Mouse (Mus musculus): ENCODE data around the gene S100a11. TPM values are rescaled to one million over a fixed set of nuclear protein-coding genes. Genes with fewer than 3 reads are reported as not detected.

Gene S100a11
- polyA plus RNA-seq, 1 experiment from 2014 or later: 245 TPM

DNA sequence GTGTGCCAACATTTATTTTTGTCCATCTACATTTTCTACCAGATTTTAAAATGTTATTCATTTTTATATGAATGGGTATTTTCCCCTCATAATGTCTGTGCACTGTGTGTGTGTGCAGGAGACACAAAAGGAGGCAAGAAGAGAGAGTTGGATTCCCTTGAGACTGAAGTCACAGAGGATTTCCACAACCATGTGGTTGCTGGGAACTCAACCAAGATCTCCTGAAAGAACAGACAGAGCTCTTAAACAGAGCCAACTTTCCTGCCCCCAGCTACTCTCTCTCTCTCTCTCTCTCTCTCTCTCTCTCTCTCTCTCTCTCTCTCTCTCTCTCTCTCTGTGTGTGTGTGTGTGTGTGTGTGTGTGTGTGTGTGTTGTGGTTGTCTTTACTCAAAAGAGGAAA is 21.2 kb upstream of the S100a11 start:
- no peak for ATAC-seq (replicated peaks; ENCODE audit: low FRiP score)

DNA sequence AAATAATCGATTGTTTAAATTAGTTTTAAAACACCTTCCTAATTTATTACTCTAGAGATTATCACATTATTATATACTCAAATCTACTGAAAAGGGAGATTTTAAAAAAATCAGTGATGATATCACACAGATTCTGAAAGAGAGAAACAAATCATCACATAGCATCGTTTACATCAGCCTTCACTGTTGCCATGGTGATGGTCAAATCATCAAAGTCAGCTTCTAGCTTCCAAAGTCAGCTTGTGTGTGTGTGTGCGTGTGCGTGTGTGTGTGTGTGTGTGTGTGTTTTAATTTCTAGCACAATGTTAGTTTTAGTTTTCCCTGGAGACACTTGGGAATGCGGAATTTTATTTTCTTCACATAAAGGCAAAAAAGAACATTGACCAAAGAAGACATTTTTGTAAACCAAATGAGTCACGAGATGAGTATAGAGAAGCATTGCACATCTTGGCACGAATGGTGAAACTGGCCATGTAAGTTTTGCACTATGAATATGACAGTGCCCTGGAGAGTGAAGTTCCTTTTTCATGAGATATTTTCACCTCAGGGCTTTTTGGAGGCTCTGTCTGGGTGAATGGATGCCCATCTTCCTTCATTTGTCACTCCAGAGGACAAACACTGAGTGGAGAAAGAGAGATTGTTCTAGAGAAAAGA is 15.6 kb upstream of the S100a11 start:
- Histone ChIP-seq H3K9me3 (ENCODE audit: control insufficient read depth, low read length) (no peaks in the 10 kb centered on the region), H3K36me3 (ENCODE audit: control insufficient read depth, insufficient read depth, low read length) (no peaks in the 10 kb centered on the region), H3K9ac (ENCODE audit: low read depth, low read length) (no peak overlapping the region), H3K27ac (ENCODE audit: low read depth, low read length) (no peak overlapping the region), H3K4me2 (no peak overlapping the region), H3K4me1 (replicated peaks; ENCODE audit: control insufficient read depth, insufficient read depth, low read length) (no peaks in the 10 kb centered on the region), H3K27me3 (replicated peaks; ENCODE audit: control insufficient read depth, insufficient read depth, low read length) (no peaks in the 10 kb centered on the region), H3K4me3 (ENCODE audit: low read depth, low read length) (no peak overlapping the region)
- DNase-seq (ENCODE audit: low spot score): no peak
- ATAC-seq (replicated peaks; ENCODE audit: low FRiP score): no peak
- WGBS: 87% methylated on average over 7 of the region's 7 CpGs

More for the DNA sequence above, 21.2 kb upstream of the S100a11 start:
- H3K27ac ChIP-seq (ENCODE audit: low read depth, low read length): no peak overlapping the region
- no peaks in the 10 kb centered on the region for H3K9me3 ChIP-seq (ENCODE audit: control insufficient read depth, low read length)
- H3K4me3 ChIP-seq (ENCODE audit: low read depth, low read length): no peak overlapping the region
- H3K4me2 ChIP-seq: no peak overlapping the region
- H3K36me3 ChIP-seq (ENCODE audit: control insufficient read depth, insufficient read depth, low read length): no peaks in the 10 kb centered on the region
- H3K27me3 ChIP-seq (replicated peaks; ENCODE audit: control insufficient read depth, insufficient read depth, low read length): no peaks in the 10 kb centered on the region
- H3K9ac ChIP-seq (ENCODE audit: low read depth, low read length): no peak overlapping the region
- no peaks in the 10 kb centered on the region for H3K4me1 ChIP-seq (replicated peaks; ENCODE audit: control insufficient read depth, insufficient read depth, low read length)
- no peak for DNase-seq (ENCODE audit: low spot score)

DNA sequence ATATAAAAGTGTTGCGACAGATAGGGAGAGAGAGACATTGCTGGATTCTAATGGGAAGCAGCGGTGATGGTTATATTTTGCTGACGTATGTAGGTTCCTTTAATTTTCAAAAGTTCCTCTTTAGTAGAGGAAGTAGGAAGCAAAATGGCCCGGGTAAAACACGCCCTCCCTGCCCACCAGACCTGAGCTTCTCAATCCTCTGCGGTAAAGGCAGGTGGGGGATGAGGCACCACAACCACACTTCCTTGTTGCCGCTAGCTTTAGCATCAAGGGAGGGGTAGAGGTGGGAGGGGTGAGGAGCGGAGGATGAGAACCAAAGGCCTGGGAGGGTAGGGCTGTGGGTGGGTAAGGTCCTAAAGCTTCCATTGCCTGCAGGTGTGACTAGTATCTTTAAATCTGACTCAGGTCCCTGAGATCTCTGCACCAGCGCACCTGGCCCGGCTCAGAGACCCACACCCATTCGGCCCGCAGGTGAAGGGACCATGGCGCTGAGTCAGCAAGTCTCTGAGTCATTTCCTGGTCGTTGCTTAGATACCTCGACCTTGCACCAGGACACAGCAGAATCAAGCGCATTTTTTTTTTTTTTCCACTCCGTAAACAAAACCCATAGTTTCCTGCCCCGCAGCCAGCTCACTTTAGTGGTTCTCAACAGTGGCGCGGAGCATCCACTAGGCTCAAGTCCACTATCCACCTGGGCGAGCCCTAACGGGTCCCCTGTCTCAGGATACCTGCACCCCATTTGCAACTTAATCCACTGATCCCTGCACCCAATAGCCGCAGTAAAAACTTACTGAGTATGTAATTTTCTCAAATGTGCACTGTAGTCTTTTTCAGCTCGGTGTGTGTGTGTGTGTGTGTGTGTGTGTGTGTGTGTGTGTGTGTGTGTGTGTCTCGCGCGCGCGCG is 14.1 kb upstream of the S100a11 start:
- Histone ChIP-seq H3K9me3 (ENCODE audit: control insufficient read depth, low read length) (no peaks in the 10 kb centered on the region), H3K4me1 (replicated peaks; ENCODE audit: control insufficient read depth, insufficient read depth, low read length) (no peaks in the 10 kb centered on the region), H3K36me3 (ENCODE audit: control insufficient read depth, insufficient read depth, low read length) (no peaks in the 10 kb centered on the region), H3K27ac (ENCODE audit: low read depth, low read length) (no peak overlapping the region), H3K4me2 (peak overlapping the region; percentile 39), H3K4me3 (ENCODE audit: low read depth, low read length) (no peak overlapping the region), H3K9ac (ENCODE audit: low read depth, low read length) (no peak overlapping the region), H3K27me3 (replicated peaks; ENCODE audit: control insufficient read depth, insufficient read depth, low read length) (no peaks in the 10 kb centered on the region)
- ATAC-seq (replicated peaks; ENCODE audit: low FRiP score) (no peak; the same call in 1 of the 2 replicates), DNase-seq (ENCODE audit: low spot score) (no peak)
- 32% methylated on average over 30 of the region's 30 CpGs for WGBS

DNA sequence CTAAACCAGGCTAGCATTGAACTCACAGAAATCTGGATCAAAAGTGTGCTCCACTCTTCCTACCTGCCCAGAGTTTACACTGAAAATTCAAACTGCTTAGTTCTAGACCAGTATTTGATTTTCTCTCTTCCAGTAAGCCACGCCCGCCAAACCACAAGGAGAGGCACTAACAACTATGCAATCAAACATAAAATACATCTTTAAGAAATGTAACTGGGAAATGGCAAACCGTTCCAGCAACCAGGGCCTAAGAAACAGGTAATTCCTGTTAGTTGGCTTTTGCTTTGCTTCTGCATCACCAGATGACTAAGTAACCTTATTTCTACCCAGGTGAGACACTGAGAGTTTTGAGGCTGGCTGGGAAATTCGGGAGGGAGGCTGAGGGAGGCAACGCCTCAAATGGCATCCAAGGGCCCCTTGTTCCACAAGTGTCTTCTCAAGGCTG is 13.4 kb upstream of the S100a11 start:
- Histone ChIP-seq H3K4me3 (ENCODE audit: low read depth, low read length) (no peak overlapping the region), H3K27me3 (replicated peaks; ENCODE audit: control insufficient read depth, insufficient read depth, low read length) (no peaks in the 10 kb centered on the region), H3K9me3 (ENCODE audit: control insufficient read depth, low read length) (no peaks in the 10 kb centered on the region), H3K27ac (ENCODE audit: low read depth, low read length) (no peak overlapping the region), H3K9ac (ENCODE audit: low read depth, low read length) (no peak overlapping the region), H3K4me1 (replicated peaks; ENCODE audit: control insufficient read depth, insufficient read depth, low read length) (no peaks in the 10 kb centered on the region), H3K4me2 (no peak overlapping the region), H3K36me3 (ENCODE audit: control insufficient read depth, insufficient read depth, low read length) (no peaks in the 10 kb centered on the region)
- ATAC-seq (replicated peaks; ENCODE audit: low FRiP score) (no peak), DNase-seq (ENCODE audit: low spot score) (no peak)
- WGBS: 65% methylated on average over 5 of the region's 5 CpGs

DNA sequence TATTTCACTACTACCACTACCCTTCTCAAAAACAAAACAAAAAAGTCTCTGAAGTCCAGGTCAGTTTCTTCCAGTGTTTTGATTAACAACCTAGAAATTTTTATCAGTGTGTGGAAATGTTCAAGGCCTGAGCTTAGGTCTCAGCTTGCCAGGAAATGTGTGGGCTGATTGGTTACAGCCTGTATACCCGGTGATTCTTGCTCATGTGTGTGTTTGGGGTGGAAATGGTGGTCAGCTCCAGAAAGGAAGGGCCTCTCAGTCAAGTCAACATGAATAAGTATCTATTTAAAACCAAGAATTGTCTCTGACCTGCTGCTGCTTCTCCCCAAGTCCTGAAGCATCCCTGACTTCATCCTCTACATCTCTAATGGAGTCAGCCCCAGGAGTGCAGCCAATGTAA is 11.0 kb upstream of the S100a11 start:
- Histone ChIP-seq H3K9ac (ENCODE audit: low read depth, low read length) (no peak overlapping the region), H3K4me2 (no peak overlapping the region), H3K9me3 (ENCODE audit: control insufficient read depth, low read length) (no peaks in the 10 kb centered on the region), H3K4me1 (replicated peaks; ENCODE audit: control insufficient read depth, insufficient read depth, low read length) (no peaks in the 10 kb centered on the region), H3K27me3 (replicated peaks; ENCODE audit: control insufficient read depth, insufficient read depth, low read length) (no peaks in the 10 kb centered on the region), H3K36me3 (ENCODE audit: control insufficient read depth, insufficient read depth, low read length) (no peaks in the 10 kb centered on the region), H3K27ac (ENCODE audit: low read depth, low read length) (no peak overlapping the region), H3K4me3 (ENCODE audit: low read depth, low read length) (no peak overlapping the region)
- ATAC-seq (replicated peaks; ENCODE audit: low FRiP score): no peak
- no peak for DNase-seq (ENCODE audit: low spot score)
- 27% methylated on average over 1 of the region's 1 CpGs for WGBS

DNA sequence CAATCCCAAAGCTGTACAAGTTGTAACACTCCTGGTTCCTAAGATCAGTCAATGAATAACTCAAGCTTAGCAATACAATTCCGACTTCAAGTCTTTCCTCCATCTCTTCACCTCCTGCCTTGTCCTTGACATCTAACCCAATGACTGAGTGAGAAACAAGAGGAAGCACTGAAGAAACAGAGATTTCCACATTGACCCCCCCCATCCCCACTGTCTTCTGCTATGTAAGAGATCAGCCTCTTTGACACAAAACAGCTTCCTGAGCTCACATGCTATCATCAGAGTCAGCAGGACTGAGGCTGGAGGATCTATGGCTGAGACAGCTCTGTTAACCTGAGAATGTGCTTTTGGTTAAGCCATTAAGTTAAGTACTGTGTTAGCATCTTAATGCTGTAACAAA is 9.3 kb upstream of the S100a11 start:
- Histone ChIP-seq H3K27me3 (replicated peaks; ENCODE audit: control insufficient read depth, insufficient read depth, low read length) (no peaks in the 10 kb centered on the region), H3K9me3 (ENCODE audit: control insufficient read depth, low read length) (no peaks in the 10 kb centered on the region), H3K4me2 (no peak overlapping the region), H3K4me3 (ENCODE audit: low read depth, low read length) (no peak overlapping the region), H3K9ac (ENCODE audit: low read depth, low read length) (no peak overlapping the region), H3K27ac (ENCODE audit: low read depth, low read length) (no peak overlapping the region), H3K36me3 (ENCODE audit: control insufficient read depth, insufficient read depth, low read length) (no peaks in the 10 kb centered on the region), H3K4me1 (replicated peaks; ENCODE audit: control insufficient read depth, insufficient read depth, low read length) (no peaks in the 10 kb centered on the region)
- DNase-seq (ENCODE audit: low spot score) (no peak), ATAC-seq (replicated peaks; ENCODE audit: low FRiP score) (no peak)
- WGBS: 65% methylated on average over 1 of the region's 1 CpGs

DNA sequence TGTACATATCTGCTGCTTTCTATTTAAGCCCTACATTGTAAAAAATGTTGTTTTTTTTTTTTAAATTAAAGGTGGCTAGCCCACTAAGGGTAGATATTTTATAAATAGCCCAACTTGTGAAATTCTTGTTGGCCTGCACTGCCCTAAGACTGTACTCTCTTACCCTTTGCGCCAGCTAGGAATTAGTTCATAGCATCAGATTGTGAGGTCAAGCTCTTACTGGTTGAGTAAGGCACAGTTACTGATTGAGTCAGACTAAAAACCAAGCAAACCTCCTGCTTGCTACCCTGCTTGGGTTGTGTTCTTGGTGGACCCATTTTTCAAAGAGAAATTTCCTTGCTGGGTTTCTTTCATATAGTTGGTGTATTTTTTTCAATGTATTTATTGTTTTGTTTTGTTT is 8.5 kb upstream of the S100a11 start:
- no peak overlapping the region for H3K4me2 ChIP-seq
- H3K9ac ChIP-seq (ENCODE audit: low read depth, low read length): no peak overlapping the region
- 82% methylated on average over 1 of the region's 1 CpGs for WGBS
- no peak overlapping the region for H3K4me3 ChIP-seq (ENCODE audit: low read depth, low read length)
- no peaks in the 10 kb centered on the region for H3K36me3 ChIP-seq (ENCODE audit: control insufficient read depth, insufficient read depth, low read length)
- no peaks in the 10 kb centered on the region for H3K27me3 ChIP-seq (replicated peaks; ENCODE audit: control insufficient read depth, insufficient read depth, low read length)
- H3K4me1 ChIP-seq (replicated peaks; ENCODE audit: control insufficient read depth, insufficient read depth, low read length): no peaks in the 10 kb centered on the region
- ATAC-seq (replicated peaks; ENCODE audit: low FRiP score) (no peak), DNase-seq (ENCODE audit: low spot score) (no peak)
- H3K9me3 ChIP-seq (ENCODE audit: control insufficient read depth, low read length): no peaks in the 10 kb centered on the region
- H3K27ac ChIP-seq (ENCODE audit: low read depth, low read length): no peak overlapping the region

DNA sequence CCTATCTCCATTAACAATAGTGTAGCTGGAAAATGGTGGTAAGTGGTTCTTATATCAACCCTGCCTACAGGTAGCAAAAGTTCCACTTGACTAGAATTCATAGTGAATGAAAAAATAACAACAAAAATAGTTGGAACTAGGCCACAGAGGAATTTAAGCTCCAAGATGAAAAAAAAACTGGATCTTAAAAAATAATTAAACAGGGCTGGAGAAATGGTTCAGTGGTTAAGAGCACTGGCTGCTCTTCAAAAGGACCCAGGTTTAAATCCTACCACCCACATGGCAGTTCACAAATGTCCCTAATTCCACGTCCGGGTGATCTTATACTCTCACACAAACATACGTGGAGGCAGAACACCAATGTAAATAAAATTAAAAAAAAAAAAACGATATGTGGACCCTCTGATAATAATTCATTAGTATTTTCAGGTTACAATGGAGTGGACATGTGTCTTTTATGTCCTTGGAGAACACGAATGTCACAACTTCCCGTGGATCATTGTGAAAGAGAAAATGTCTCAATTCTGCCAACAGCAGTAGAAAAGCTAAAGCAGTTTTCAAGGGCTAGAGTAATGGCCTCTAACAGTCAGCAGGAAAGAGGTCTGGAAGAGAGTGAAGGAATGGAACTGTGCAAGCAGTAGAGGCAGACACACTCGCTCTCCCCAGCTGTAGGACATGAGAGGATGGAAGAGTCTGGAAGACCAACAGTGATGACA is 7.7 kb upstream of the S100a11 start:
- no peak for DNase-seq (ENCODE audit: low spot score)
- no peak overlapping the region for H3K4me2 ChIP-seq
- ATAC-seq (replicated peaks; ENCODE audit: low FRiP score): no peak
- H3K36me3 ChIP-seq (ENCODE audit: control insufficient read depth, insufficient read depth, low read length): no peaks in the 10 kb centered on the region
- WGBS: 83% methylated on average over 7 of the region's 7 CpGs
- H3K9me3 ChIP-seq (ENCODE audit: control insufficient read depth, low read length): no peaks in the 10 kb centered on the region
- no peaks in the 10 kb centered on the region for H3K4me1 ChIP-seq (replicated peaks; ENCODE audit: control insufficient read depth, insufficient read depth, low read length)
- H3K4me3 ChIP-seq (ENCODE audit: low read depth, low read length): no peak overlapping the region
- no peak overlapping the region for H3K27ac ChIP-seq (ENCODE audit: low read depth, low read length)
- no peaks in the 10 kb centered on the region for H3K27me3 ChIP-seq (replicated peaks; ENCODE audit: control insufficient read depth, insufficient read depth, low read length)
- H3K9ac ChIP-seq (ENCODE audit: low read depth, low read length): no peak overlapping the region

All from liver, embryonic 11.5 days (tissue).